Mouse (Mus musculus) embryo, embryonic 9.5 days (tissue): Measurements from ENCODE around the gene Sept6.
"Not testable (repeated sequence)": the region's sequence is repeated elsewhere in the genome, so short reads cannot be mapped to it uniquely, and the experiment has no call there.

Experiments
- DNase-seq: peaks from one replicate; pipeline ENCODE4 v3.0.0-alpha.2; 2017; ENCODE audit errors: extremely low spot score

The Sept6 gene

DNA sequence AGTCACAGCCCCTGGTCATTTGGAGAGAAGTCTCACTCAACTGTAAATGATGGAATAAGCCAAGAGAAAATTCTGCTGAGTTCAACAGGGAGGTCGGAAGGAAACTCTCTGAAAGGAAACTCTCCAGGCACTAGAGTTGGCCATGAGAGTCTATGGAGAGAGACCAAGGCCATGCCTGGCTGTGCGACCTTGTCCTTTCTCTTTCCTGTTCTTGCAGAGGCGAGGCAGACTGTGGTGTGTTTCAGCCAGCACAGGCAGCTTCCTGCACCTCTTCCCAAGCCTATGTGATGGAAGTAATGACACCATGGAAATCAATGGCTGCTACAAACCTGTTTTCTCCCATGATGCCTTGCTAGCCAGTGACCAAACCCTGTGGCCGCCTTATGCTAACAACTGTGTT, 20.4 kb downstream of the Sept6 start:
- DNase-seq: no peak

DNA sequence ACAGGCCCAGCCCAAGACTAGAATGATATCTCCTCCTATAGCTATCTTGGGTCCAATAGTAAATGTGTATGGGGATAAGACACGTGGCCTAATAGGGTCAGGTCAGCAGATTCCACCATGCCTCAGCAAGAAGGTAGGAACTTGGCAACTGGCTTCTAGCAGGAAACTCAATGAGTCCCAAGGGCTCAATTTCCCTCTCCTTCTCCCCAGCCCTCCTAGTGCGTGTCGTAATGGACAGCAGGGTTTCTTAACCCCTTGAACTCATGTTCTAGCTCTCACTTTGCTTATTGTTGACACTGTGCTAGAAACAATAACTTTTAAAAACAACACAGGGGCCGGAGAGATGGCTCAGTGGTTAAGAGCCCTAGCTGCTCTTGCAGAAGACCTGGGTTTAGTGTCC, 22.1 kb downstream of the Sept6 start:
- no peak for DNase-seq

DNA sequence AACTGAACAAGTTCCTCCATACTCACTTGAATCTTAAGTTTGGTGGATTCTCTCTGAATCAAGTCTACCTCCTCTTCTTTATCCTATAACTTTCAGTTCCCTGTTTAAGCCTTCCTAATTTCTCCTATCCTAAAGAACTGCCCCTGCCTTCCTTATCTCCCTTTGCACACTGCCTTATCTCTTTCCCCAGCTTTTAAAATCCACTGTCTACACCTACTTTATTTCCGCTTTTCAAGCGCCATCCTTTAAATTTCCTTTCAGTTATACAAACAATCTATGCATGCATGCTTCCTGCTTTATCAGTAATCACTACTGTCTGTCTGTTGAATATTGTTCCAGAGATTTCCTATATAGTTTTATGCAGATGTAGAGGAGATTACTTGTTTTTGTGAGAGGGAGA, 34.9 kb downstream of the Sept6 start:
- DNase-seq: no peak

DNA sequence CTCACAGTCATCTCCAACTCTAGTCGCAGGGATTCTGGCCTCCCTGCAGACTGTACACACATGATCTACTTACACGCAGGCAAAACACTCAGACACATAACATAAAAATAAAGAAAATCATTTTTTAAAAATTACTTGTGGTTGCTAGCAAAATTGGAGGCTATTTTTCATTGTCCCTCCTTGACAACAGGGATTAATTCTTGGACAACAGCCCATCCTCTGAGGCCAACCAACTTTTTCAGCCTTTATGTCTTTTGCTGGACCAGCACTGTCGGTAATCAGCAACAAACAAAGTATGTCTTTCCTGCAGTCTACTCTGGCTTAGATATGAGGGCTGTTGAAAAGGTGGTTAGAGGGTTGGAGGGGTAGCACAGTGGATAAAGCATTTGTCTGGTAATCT, 50.5 kb downstream of the Sept6 start:
- DNase-seq: no peak

DNA sequence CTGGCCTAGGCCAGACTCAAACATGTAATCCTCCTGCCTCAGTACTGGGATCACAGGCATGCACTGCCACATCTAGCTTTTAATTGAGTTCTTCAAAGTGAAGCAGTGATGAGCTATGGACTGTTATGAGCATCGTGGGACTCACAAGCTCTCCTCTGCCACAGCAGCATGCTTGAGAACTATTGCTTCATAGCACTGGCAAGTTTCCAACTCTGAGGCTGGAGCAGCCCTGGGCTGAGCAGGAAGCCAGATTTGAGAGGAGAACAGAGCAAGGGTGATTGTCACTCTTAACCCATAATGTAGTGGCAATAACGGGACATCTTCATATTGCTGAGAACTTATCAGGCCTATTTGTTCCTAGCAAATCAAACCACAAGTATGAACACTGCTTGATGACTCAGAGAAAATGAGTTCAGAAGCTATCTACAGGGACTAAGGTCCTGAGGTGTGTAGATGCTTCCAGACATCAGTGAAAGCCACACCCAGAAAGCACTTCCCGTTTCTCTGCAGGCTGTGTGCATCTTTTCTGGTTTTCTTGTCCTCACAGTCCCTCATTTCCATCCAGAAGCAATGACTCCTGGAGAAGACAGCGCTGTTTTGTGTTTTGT, 51.7 kb downstream of the Sept6 start:
- no peak for DNase-seq

DNA sequence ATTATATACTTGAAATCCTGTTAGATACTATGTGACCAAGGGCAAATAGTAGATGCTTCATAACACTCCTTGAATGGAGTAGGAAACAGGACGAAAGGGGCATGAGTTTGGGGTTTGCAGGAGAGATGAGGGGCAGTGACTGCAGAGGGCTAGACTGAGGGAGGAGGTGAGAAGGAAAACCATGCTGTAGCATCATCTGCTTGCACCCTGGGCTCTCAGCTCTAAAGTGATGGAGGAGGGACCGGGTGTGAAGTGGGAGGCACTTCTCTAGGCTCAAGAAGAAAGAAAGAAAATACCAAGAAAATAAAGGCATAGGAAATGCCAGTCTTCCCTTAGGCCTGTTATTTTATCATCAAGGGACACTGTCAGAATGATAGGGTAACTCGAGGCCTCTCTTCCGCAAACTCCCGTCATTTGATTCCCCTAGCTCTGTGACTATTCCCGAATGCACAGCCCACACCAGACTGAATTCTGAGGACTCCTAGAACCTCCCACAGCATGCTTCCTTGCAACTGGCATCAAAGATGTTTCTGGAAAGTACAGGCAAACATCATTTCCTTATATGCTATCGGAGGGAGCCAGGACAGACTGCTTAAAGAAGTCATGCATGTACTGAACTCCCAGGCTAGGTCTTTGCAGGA, 56.1 kb downstream of the Sept6 start:
- no peak for DNase-seq

DNA sequence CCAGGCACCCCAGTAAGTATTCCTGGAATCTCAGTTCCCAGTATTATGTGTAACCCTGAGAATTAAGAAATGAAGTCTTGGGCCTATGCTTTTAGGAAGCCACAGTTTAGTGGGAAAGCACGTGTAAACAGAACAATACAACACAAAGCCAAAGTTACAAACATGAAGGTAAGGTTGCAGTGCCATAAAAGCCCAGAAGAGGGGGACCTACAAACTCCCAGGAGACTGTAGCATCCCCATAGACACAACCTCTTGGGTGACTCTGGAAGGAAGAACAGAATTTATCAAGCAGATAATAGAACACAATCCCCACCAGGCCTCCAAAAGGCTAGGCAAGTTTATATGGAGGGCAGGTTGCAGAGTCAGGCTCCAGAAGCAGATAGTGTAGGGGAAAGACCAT, 61.0 kb downstream of the Sept6 start:
- DNase-seq: no peak

DNA sequence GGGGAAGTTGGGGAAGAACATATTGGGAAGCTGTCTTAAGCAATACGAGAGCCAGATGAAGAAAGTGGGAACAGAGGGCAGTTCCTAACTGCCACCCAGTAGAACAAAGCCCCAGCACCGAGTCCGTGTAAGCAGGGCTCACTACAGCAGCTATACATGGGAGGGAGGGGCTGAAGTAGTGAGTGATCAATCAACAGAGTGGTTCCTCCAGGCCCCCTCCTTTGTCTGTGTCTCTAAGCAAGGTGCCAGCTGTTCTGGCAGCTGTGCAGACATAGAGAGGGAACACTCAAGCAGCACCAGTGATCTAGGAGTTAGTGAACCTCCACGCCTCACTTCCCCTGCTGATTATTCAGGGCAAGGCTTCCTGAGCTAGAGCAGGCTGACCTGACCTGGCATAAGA, 61.9 kb downstream of the Sept6 start:
- no peak for DNase-seq

DNA sequence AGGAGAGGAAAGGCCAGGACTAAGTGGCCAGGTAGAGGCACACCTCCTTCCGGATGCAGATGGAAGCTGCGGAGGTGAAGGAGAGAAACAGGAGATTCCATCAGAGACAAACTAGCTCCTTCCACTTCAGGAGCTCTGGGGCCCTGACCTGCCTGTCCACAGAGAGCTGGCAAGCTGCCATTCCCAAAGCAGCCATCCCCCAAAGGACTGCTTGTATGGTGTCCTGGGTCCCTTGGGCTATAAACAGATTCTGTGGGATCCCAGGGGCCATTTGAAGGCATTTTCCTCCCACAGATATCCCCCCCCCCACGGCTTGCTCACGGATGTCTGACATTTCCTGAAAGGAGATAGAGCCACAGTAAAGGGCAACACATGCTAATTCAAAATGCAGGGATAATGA, 62.8 kb downstream of the Sept6 start:
- no peak for DNase-seq

DNA sequence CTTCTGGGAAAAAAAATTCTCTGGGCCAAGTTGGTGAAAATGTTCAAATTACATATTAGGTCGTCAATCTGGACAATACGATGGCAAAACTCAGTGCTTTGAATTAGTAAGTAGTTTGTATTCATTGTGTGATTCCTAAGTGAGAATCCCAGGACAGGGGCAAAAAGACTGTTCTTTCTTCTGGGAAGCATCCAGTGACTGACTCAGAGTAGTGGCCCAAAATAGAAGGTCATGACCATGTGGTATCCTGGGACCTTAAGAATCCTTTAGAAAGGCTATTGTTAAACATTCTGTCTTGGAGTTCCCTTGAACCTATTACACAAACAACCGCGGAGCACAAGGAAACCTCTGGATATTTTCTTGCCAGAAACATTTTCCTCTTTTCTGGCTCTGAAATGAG, 70.2 kb downstream of the Sept6 start:
- DNase-seq: no peak

DNA sequence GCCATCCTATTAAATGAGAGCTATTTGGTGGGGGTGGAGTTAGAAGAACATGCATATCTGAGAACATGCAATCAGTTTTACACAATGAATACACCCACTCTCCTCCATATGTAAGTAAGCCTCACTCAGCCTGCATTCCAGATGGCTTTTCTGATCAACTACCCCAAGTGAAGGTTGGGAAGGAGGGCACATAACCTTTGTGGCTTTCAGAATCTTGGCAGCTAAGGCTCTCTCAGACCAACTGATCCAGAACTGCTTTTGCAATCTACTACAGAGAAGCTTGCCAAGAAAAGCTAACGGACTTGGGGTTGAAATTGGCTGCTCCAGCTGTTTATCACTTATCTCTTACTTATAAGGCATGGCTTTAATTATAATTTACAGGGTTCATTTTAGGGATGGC, 73.8 kb downstream of the Sept6 start:
- DNase-seq: no peak

DNA sequence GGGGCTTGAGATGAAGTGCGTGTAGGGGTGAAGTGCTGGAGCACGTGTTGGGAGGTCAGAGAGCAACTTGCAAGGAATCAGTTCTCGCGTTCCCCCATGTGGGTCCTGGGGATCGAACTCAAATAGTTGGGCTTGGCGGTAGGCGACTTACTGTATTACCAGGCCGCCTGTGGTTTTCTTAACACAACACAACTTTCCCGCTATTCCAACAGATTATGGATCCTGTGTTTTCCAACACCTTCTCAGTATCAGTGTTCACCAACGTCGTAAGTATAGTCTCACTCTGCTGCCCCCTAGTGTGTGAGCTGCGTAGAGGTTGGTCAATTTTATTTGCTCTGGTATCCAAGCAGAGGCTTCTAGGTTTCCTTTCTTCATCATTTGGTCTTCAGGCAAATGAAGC, 80.3 kb downstream of the Sept6 start:
- peak; percentile 39 for DNase-seq

DNA sequence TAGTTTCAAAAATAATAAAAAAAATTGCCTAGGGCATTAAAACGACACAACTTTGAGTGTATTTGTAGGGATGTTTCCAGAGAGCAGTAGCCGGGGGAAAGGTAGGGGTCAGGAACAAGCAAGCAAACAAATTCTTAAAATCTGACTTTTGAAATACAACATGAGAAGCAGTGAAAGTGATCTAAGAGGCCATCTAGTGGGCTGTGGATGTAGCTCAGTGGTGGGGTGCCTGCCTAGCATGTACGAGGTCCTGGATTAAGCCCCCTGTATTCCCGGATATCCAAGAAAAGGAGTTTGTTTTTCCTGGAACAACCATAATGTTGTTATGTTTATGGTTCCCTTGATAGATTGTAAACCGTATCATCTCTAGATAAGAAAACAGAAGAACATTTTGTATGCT, 85.1 kb downstream of the Sept6 start:
- no peak for DNase-seq

DNA sequence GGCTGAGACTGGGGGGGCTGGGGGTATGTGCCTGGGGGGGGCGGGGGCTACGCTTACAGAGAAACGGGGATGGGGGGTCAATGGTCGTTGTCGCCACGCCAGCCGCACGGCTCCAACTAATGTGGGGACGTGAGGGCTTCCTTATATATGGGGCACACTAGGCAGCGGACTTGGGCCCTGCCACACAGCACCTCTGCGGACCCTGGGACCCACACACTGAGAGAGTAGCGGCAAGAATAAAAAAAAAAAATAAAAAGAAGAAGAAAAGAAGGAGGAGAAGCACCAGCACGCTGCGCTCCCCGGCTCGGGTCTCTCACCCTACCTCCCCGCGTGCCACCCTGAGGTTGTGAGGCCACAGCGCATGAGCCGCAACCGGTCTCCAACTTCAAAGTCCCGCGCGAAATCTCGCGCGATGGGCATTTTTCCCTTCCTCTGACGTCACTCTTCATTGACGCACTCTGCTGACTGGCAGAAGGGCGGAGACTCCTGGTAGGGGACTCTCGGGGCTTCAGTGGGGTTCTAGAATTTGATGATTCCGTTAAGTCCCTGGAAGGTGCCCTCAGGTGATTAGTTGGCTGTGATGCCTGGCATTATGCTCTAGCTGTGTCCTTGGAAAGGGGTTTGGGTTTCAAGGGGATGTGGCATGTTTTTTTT, 88.4 kb downstream of the Sept6 start:
- DNase-seq: peak; percentile 86

DNA sequence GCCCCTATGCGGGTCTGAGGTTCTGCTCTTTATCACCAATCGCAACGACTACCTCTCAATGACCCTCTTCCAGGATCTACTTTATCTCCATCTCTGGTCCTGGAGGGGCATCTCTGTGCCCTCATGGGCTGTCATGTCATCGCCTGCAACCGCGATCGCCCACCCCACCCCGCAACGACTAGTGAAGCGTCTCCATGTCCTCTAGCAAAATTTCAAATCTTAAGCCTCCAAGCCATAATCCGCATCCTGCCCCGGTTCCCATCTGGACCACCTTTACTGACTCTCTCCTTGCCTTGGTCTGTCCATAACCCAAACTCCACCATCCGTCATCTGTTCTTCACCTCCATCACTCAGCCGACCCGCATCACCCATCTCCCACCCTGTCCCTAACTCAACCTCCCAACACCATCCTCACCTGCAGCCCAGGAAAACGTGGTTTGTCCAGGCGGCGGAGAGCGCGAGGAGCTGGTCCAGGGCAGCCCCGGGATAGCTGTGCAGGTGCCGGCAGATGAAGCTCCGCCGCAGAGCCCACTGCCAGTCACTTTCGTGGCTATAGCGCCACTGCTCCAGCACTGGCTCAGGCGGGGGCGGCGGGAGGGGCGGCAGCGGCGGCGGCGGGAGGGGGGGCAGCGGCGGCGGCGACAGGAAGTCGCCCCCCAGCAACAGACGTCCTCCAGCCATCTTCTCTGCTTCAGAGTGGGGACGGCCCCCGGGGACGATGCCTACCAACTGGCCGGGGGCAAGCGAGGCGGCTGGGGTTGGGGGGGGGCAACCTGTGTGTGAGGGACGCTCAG, 89.1 kb downstream of the Sept6 start, which contains the start of gene Nkrf:
Nkrf (minus strand) TSS at position 579 of the 794 bp plus-strand sequence.
- peak; percentile 24 for DNase-seq

DNA sequence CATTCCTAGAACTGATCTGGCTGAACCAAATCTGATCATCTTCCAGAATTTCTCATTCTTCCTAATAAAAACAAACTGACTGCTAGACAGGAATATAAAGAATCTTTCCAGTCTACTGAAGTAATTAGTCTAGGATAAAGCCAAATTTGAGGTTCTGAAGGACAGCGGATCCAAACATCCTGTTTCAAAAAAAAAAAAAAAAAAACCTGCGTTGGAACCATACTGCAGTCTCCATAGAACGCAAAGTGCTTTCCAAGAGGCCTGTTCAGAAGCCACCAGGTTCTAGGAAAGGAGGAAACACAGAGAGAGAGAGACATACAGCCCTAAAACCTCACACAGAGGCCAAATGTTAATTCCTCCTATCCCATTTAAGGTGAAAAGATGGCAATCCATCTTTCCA, 89.9 kb downstream of the Sept6 start:
- DNase-seq: no peak

DNA sequence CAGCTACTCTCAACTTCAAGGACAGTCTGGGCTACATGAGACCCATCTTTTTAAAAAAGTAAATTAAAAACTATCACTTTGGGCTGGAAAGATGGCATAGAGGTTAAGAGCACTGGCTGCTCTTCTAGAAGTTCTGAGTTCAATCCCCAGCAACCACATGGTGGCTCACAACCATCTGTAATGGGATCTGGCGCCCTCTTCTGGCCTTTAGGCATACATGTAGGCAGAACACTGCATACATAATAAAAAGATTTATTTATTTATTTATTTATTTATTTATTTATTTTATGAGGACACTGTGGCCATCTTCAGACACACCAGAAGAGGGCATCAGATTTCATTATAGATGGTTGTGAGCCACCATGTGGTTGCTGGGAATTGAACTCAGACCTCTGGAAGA, 92.7 kb downstream of the Sept6 start:
- DNase-seq: not testable (repeated sequence)

DNA sequence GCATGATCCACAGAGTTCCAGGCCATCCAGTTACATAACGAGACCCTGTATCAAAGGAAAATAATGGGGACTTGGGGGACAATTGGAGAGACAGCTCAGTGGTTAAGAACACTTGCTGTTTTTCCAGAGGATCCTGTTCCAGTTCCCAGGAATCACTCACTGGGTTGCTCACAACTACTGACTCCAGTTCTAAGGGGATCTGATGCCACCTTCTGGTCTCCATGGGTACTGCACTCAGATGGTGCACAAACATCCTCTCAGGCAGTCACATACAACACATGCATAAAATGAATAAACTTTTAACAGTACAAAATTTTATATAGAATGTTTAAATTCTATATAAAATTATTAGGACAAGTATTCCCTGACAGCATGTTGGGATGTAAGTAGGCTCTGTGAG, 106.9 kb downstream of the Sept6 start:
- no peak for DNase-seq

DNA sequence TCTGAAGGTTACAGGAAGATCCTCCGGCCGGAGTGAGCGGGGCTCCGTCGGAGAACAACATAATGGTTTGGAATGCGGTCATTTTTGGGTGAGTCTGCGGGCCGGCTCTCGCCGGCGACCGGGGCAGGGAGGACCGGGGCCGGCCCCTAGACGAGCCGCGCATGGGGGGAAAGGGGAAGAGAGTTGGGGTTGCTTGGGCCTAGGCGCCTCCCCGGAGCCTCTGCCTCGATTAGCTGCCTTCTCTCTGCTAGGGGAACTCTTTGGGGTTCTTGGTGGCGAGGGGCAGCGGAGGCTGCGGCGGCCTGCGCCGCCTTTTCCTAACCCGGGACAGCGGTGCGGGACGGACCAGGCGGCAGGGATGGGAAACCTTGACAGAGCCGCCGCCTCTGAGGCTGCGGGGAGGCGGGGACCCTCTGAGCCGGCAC, 116.9 kb downstream of the Sept6 start:
- no peak for DNase-seq

DNA sequence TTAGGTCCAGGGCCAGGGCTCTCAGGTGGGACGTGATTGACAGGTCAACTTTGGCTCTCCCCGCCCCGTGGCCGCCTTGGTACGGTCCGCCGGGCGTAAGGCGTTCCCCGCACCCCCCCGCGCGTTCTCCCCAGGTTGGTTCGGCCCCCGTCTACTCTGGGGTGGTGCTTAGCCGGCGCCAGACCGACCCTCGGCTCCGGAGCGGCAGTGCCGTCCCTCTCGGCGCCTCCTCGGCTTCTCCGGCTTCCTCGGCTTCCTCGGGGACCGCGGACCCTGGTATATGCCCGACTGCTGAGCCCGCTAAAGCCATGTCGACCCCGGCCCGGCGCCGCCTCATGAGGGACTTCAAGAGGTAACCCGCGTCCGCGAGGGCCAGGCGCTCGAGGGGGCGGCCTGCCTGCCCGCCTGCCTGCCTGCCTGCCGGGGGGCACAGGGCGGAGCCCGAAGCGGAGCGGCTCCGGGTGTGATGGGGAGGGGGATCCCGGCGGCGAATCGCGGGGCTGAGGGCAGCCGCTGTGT, 117.4 kb downstream of the Sept6 start:
- peak; percentile 89 for DNase-seq

DNA sequence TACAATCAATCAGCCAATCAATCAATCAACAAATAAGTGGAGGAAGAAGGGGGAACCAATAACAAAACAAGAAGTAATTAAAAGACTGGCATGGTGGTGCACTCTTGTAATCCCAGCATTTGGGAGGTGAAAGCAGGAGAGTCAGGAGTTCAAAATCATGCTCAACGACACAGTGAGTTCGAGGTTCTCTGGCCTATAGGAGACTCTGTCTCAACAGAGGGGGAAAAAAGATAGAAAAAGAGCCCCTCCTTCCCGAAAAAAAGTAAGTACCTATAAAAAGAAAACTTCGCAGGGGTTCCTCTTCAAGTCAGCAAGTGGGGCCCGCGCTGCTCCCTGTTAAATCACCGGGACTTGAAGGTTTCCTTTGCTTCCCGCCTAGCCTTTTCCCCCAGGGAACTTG, 117.8 kb downstream of the Sept6 start, which contains the start of the genes Ube2a and C330007P06Rik:
Ube2a (plus strand) TSS at position 136 of the 400 bp plus-strand sequence.
C330007P06Rik (minus strand) TSS at position 347 of the 400 bp plus-strand sequence.
- DNase-seq: no peak

DNA sequence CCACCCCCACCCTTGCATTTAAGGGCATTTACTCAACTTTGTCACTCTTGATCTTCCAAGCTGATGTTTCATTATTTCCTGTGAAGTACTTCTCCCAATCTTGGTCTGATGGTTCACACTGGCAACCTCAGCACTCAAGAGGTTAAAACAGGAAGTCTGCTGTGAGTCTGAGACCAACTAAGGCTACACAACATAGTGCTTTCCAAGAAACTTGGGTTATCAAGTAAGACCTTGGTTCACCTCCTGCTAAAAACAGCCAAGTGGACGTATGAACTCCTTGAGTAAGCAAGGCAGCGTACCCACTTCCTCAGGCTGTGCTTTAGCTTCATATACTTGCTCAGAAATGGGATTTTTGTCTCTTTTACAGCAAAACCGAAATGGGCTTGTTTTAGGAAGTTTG, 121.2 kb downstream of the Sept6 start:
- no peak for DNase-seq
